Mouse (Mus musculus) lung, postnatal 10 days (tissue): ENCODE measurements at regions not wholly inside any gene's neighbourhood (a gene's known extent, or its start where the extent isn't known, plus 50 kb on each side); places are given as distances from the start of the nearest gene placed in this dataset.
"Not testable (repeated sequence)": the region's sequence is repeated elsewhere in the genome, so short reads cannot be mapped to it uniquely, and the experiment has no call there.

Source experiments
- DNase-seq: peaks from one replicate; pipeline ENCODE4 v3.0.0; 2021

GRCm38 (mm10) chr12:27960064-27960463 is 592.1 kb downstream of the Dcdc2c start:
- no peak for DNase-seq

- DNase-seq, result no peak
Measured at GRCm38 (mm10) chr12:27947646-27948045, 604.6 kb downstream of the Dcdc2c start.

- DNase-seq, result no peak
Measured at GRCm38 (mm10) chr12:27946866-27947459, 604.6 kb upstream of the Sox11 start.

GRCm38 (mm10) chr12:27945411-27945810 is 603.0 kb upstream of the Sox11 start:
- DNase-seq, result no peak

- no peak for DNase-seq
Measured at GRCm38 (mm10) chr12:27941053-27941452, 598.7 kb upstream of the Sox11 start.

GRCm38 (mm10) chr12:27932382-27933140 is 590.2 kb upstream of the Sox11 start:
- DNase-seq, result peak; percentile 5

GRCm38 (mm10) chr12:27928366-27928963 is 586.1 kb upstream of the Sox11 start:
- no peak for DNase-seq

- no peak for DNase-seq
Measured at GRCm38 (mm10) chr12:27926730-27927129, 584.4 kb upstream of the Sox11 start.

- DNase-seq, result no peak
Measured at GRCm38 (mm10) chr12:27920607-27921006, 578.2 kb upstream of the Sox11 start.

- peak; percentile 55 for DNase-seq
Measured at GRCm38 (mm10) chr12:27916401-27916920, 574.1 kb upstream of the Sox11 start.

- no peak for DNase-seq
Measured at GRCm38 (mm10) chr12:27909417-27910100, 567.2 kb upstream of the Sox11 start.

- DNase-seq, result not testable (repeated sequence)
Measured at GRCm38 (mm10) chr12:27896682-27897081, 554.3 kb upstream of the Sox11 start.

GRCm38 (mm10) chr12:27881720-27882119 is 539.3 kb upstream of the Sox11 start:
- DNase-seq, result no peak

GRCm38 (mm10) chr12:27866421-27866820 is 524.0 kb upstream of the Sox11 start:
- DNase-seq, result peak; percentile 14

- peak; percentile 19 for DNase-seq
Measured at GRCm38 (mm10) chr12:27849537-27849936, 507.2 kb upstream of the Sox11 start.

GRCm38 (mm10) chr12:27849099-27849498 is 506.7 kb upstream of the Sox11 start:
- no peak for DNase-seq

- DNase-seq, result no peak
Measured at GRCm38 (mm10) chr12:27848141-27848540, 505.8 kb upstream of the Sox11 start.

GRCm38 (mm10) chr12:27847397-27847796 is 505.0 kb upstream of the Sox11 start:
- no peak for DNase-seq

GRCm38 (mm10) chr12:27844958-27845357 is 502.6 kb upstream of the Sox11 start:
- no peak for DNase-seq

GRCm38 (mm10) chr12:27838955-27839354 is 496.6 kb upstream of the Sox11 start:
- DNase-seq, result no peak

- no peak for DNase-seq
Measured at GRCm38 (mm10) chr12:27838384-27838783, 496.0 kb upstream of the Sox11 start.

- peak; percentile 5 for DNase-seq
Measured at GRCm38 (mm10) chr12:27826208-27826607, 483.8 kb upstream of the Sox11 start.

- no peak for DNase-seq
Measured at GRCm38 (mm10) chr12:27823392-27823791, 481.0 kb upstream of the Sox11 start.
